Mouse (Mus musculus) gastrocnemius, postnatal 14 days (tissue): ENCODE results near the gene Shc2. TPM values are rescaled to one million over a fixed set of nuclear protein-coding genes. Genes with fewer than 3 reads are reported as not detected.
A peak's percentile ranks its signal among the peaks of the same experiment; 100 is the strongest.

Experiments
- DNase-seq: peaks from one replicate; pipeline ENCODE4 v3.0.0; 2021; ENCODE audit warnings: mixed read lengths
- intact Hi-C: fragments of 180-260 bp; cut with DNase I; formaldehyde crosslinking; loops from one replicate; pipeline ENCODE4 v1.15.1; 2025; ENCODE audit warnings: low total_unique reads
- total RNA-seq, 2 experiments: library from RNA; stranded (reverse); gene quantifications; 2 replicates each; pipeline ENCODE4 v1.2.3; 2021

Shc2 gene
- total RNA-seq, 2 experiments from 2014 or later = 2.3 to 3.3 TPM

DNA sequence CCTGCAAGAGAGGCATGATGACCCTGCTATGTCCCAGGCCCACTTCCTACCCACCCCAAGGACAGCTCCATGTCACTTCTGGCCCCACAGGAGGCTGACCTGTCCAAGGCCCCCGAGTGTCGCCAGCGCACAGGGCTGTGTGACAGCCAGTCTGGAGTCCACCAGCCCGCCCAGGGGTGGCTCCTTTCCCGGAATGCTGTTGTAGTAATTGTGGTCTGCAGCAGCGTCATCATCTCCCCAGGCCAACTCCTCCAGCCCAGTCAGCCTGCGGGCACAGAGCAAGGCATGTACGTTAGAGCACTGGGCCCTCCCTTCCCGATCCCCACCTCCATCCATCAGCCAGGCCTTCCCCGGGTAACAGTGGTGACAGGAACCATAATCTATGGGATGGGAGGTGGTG, 11.6 kb downstream of the Shc2 start:
- no peak for DNase-seq
- intact Hi-C loops = no loop called here

DNA sequence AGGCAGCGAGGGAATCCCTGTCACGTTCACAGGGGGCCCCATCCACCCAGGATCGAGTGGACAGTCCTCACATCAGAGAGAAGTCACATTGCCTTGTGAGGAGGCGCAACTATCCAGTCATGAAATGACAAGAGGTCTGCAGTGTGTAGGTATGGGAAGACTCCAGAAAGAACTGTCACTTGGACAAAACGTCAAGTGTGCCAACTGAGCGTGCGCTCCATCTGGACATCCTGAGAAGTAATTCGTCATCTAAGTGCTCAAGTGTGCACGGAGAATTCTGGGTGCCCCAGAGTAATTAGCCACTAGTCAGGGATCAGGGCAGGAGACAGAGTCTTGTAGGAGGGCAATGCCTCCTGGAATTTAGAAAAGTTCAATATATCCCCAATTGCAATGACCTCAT, 12.3 kb downstream of the Shc2 start:
- no peak for DNase-seq
- intact Hi-C loops = no loop called here

- no peak for DNase-seq
- intact Hi-C loops = no loop called here
These were observed 13.8 kb downstream of the Shc2 start for GRCm38 (mm10) chr10:79623950-79624349.

DNA sequence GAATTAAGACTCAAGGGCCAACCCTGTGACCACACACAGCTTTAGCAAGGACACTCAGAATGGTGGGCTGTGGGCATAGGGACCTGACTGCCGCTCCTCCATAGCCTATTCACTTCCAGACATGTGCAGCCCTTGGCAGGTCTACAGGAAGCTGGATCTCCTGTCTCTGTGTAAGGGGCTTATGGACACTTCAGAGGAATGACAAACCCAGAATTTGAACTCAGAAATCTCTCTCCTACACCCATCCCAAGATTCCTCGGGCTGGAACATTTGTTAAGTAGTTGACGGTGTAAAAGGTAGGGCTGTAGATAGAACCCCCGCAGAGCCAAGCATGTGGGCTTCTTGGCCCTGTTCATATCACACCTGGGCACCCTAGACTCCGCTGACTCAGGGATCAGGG, 21.3 kb downstream of the Shc2 start:
- intact Hi-C loops = no loop called here
- no peak for DNase-seq

- intact Hi-C loops = no loop called here
- DNase-seq = no peak
These were observed 21.9 kb downstream of the Shc2 start for GRCm38 (mm10) chr10:79615860-79616259.

DNA sequence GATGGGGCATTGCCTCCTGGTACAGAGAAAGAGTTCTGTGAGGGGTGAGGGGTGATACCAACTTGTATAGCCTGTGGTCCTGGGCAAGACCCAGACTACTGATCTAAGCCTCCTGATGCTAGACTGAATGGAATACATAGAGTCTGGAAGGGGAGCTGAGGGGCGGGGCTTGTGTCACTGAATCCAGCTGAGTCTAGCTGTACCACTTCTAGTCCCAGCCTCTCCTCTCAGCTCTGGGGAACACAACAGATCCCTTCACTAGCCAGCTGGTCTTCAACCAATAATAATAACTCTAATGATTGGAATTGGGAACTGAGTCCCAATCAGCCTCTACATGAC, 23.4 kb downstream of the Shc2 start:
- intact Hi-C loops = no loop called here
- DNase-seq = no peak

GRCm38 (mm10) chr10:79613578-79614304, 24.0 kb downstream of the Shc2 start, which contains the start of gene C2cd4c:
TSS of gene C2cd4c (minus strand) at chr10:79614025.
- intact Hi-C loops = no loop called here

GRCm38 (mm10) chr10:79612192-79613135, 25.3 kb downstream of the Shc2 start:
- DNase-seq = peak; percentile 38
- intact Hi-C loops = no loop called here

More at GRCm38 (mm10) chr10:79613578-79614304, 24.0 kb downstream of the Shc2 start, which contains the start of gene C2cd4c:
- DNase-seq = no peak

DNA sequence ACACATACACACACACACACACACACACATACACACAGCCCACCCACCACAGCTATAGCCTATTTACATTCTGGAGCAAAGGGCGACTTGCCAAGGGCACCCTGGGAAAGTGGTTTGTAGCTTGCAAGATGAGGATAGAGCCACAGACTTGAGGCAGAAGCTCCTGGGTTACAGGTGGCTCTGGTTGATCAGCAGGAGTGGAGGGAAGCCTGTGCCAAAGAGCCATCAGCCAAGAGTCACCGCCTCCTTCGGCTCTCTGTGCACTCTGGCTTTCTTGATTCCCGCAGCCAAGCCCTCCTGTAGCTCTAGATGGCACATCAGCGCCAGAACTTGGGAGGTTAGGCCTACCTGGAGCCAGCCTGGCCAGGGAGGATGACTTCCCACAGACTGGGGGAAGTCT, 26.4 kb downstream of the Shc2 start:
- no peak for DNase-seq
- intact Hi-C loops = no loop called here

DNA sequence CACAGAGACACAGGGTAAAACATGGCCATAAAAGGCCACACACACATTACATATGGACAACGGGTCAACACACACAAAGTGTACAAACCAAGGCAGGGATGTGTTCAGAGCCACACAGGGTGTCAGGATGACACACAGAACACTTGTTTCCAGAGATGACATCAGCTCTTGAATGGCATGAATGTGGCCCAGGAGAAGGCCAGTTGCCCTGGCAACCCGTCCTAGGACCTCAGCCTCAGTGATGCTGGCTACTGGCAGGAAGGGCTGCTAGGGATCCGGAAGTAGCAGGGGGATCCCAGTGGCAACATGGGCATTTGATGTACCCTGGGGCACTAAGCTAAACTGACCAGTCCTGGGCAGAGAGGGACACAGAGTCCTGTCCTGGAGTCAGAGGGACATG, 28.4 kb downstream of the Shc2 start:
- no peak for DNase-seq
- intact Hi-C loops = no loop called here

GRCm38 (mm10) chr10:79607892-79608291, 29.8 kb downstream of the Shc2 start:
- intact Hi-C loops = no loop called here

GRCm38 (mm10) chr10:79606537-79606936, 31.2 kb downstream of the Shc2 start:
- intact Hi-C loops = no loop called here
- no peak for DNase-seq

More at GRCm38 (mm10) chr10:79607892-79608291, 29.8 kb downstream of the Shc2 start:
- no peak for DNase-seq

DNA sequence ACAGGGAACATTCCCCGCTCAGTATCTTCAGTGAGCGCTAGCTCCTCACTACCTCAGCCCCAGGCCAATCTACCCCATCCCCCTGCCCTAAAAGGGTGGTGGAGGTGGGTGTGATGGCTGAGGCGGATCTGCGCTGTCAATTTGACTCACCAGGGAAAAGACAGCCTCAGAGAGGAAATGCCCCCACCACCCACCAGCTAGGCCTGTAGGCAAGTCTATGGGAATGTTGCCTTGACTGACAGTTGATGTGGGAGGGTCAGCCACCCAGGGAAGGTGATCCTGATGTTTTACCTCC, 39.8 kb downstream of the Shc2 start:
- intact Hi-C loops = loop anchor here (5.0 kb wide), 2 partner anchors 49 to 64 kb away; partner anchors contain the start of genes Madcam1 and Odf3l2
- no peak for DNase-seq

GRCm38 (mm10) chr10:79597051-79597935, 40.4 kb downstream of the Shc2 start:
- intact Hi-C loops = loop anchor here (5.0 kb wide), 2 partner anchors 50 to 65 kb away; partner anchors contain the start of genes Madcam1 and Odf3l2
- no peak for DNase-seq

DNA sequence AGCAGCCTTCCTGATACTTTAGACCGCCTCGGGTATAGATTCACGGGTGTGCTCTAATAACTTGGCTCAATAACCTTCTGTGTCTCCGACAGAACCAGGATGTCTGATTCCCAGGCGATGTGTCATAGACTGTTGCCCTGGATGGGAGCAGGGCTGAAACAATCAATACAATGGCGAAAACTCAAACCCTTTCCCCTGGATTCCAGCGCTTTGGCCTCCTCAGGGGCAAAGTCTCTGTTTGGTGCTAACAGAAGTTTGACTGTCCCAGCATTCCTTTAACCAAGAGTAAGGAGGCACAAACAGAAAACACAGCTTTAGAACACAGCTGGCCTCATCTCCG, 42.2 kb downstream of the Shc2 start:
- intact Hi-C loops = loop anchor here (5.0 kb wide), 2 partner anchors 52 to 67 kb away; partner anchors contain the start of genes Madcam1 and Odf3l2
- DNase-seq = no peak

DNA sequence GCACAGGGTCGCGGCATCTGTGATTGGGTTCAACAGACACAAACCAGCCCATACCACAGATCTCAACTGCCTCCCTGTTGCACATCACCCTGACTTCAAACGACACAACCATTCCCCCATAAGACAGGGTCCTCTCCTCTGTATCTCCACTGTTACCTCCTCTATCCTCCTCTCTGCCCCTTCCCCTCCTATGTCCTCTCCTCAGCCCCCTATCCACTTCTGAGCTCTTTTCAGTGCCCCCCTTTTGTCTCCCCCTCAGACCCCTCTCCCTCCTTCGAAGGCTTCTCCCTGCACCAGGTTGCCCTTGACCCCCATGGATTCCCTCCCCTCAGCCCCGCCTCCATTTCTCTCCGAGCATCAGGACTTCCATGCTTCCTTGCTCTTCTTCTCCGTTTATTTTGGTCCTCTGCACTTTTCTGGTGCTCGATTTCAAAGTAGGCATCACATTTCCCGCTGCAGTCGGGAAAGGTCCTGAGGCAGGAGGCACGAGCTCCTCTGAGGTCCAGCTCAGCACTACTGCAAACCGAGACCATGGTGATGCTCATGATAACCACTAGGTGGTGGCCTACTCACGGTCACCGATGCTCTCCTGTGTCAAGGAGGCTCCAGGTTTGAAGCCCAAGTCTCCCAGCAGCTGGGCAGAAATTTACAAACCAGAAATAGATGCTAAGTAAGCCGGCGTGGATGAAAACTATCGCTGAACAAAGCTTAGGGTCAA, 42.7 kb downstream of the Shc2 start:
- intact Hi-C loops = loop anchor here (5.0 kb wide), 2 partner anchors 52 to 67 kb away; partner anchors contain the start of genes Madcam1 and Odf3l2
- DNase-seq = peak; percentile 55

GRCm38 (mm10) chr10:79594111-79594510, 43.6 kb downstream of the Shc2 start:
- intact Hi-C loops = no loop called here
- no peak for DNase-seq

DNA sequence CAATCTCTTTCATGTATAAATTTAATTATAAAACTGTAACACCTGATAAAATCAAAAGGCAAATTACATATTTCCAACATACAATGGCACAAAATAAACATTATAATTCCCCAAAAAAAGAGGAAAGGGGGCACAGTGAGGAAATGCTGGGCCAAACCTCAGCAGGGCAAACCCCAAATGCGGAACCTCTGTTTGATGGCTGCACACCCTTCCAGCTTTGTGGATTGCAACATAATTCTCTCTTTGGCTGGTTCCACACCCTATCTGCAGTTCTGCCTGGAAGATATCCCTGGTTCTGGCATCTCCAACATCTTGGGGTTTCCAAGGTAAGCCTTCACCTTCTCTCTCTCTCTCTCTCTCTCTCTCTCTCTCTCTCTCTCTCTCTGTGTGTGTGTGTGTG, 47.0 kb downstream of the Shc2 start:
- no peak for DNase-seq
- intact Hi-C loops = no loop called here

DNA sequence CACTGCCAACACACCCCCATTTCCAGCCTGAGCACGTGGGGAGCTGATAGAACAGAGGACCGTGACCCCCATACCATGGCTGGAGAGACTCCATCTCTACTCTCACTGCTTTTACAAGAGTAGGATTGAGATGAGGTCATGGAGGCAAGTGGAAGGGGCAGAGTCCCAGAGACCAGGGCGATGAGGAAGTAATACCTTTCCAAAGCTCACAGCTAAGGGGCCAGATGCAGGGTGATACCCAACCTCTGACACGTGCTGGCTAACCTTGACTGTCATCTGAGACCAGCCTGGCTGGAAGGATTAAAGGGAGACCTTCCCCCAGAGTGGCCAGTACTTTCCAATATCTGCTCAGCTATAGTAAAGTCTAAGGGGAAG, 50.0 kb downstream of the Shc2 start:
- no peak for DNase-seq
- intact Hi-C loops = no loop called here
